Mouse (Mus musculus): ENCODE results near the gene Adig.
A peak's percentile ranks its signal among the peaks of the same experiment; 100 is the strongest.

The Adig gene

GRCm38 (mm10) chr2:158501836-158502812 lies at the start of gene Adig:
Adig (plus strand) TSS chr2:158502612.
- DNase-seq: no peak

DNA sequence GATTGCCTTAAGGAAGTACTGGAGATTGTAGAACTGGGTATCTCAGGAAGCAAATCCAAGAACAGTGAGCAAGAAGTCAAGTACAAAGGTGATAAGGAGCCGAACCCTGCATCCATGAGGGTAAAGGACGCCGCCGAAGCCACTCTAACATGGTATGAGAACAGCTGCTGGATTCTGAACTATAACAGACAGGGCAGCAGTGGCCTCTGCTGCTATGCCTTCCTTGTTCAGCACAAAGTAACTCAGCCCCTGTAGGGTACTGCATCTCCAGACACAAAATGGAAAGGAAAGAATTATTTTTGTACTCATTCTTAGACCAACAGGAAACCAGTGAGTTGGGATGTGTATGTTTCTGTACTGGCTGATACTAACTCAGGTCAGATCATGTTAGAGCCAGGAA lies 46.0 kb upstream of the Adig start:
- no peak for DNase-seq

DNA sequence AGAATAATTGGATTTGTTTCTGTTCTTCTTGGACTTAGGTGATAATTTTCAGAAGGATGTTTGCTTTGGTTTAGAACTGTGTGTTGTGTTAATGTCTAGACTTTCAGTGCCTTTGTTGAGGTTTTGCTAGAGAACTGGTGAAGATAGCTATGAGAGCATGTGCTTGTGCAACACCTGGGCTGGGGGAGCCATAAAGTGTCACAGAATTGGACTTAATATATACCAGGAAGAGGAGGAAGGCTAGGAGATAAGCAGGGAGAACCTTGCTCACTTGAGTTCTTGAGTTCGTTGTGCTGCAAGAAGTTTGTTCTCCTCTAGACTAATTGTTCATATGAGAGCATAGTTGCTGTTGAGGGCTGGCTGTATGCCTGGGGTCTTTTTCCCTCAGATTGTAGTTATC lies 44.8 kb upstream of the Adig start:
- DNase-seq: no peak

- DNase-seq: no peak
Observed at GRCm38 (mm10) chr2:158462450-158462849, 40.0 kb upstream of the Adig start.

DNA sequence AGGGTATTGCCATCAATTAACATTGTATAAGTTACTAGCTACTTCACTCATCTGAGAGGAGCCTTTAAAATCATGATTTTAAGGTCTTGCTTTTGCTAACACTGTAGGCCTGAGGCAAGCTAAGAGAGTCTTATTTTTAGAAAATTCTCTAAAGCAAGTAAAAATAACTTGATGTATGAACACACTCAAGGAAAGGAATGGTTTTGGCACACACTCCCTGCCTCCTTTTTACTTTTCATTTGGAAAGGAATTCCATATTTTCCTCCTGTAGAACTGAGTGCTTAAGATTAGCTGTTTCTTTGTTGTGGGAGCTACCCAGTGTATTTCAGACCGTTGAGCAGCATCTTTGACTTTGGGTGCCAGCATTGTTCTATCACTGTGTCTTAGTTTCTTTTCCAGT lies 28.3 kb upstream of the Adig start:
- DNase-seq: no peak

DNA sequence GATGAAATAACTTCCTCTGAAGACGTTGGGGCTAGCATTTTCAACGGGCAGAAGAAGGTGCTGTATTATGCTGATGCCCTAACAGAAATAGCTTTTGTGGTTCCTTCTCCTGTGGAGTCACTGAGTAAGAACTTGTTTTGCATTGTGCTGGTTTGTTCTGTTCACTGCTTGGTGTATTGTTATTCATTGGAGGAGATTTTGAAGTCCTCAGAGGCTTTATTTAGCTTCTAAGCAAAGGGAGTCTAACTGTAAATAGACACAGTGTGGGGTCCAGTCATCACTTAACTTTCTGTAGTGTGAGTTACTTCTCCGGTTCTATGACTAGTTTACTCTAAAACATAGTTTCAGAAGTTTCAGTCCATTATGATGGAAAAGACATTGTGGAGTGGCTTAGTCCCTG lies 24.8 kb upstream of the Adig start:
- DNase-seq: no peak

DNA sequence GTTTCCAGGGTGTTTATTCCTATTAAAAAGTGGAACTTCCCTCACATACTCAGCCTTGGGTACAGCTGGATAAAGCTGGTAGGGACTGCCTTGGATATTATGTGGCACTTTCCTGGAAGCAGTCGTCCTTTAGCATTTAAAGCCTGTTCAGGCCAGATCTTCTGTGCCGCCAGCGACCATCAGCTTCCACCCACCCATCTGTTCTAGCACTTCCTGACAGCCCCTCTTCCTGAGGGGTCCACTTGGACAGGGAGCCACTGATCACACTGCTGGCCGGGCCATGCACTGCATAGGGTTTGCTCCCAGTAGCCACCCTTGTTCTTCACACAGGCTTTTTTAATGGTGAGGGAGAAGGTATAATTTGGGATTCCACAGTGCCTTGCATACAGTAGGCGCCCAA lies 4.0 kb upstream of the Adig start:
- no peak for DNase-seq

DNA sequence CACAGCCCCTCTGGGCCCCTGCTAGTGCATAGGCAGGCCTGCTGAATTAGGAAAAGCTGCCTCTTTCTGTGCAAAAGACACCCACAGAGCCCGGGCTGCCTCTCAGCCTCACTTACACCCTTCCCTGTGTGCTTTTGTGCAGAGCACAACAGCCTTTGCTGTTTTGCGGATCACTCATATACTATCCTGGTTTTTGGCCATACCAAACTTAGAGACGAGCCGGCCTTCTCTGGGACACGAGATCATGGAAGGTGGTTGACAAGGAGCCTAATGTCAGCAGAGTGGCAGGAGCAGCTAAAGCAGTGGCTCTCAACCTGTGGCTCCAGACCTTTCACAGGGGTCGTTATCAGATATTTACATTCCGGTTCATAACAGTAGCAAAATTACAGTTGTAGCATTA lies 814 bp downstream of the Adig start:
- DNase-seq: no peak

GRCm38 (mm10) chr2:158503671-158504070 lies 1.3 kb downstream of the Adig start:
- no peak for DNase-seq

DNA sequence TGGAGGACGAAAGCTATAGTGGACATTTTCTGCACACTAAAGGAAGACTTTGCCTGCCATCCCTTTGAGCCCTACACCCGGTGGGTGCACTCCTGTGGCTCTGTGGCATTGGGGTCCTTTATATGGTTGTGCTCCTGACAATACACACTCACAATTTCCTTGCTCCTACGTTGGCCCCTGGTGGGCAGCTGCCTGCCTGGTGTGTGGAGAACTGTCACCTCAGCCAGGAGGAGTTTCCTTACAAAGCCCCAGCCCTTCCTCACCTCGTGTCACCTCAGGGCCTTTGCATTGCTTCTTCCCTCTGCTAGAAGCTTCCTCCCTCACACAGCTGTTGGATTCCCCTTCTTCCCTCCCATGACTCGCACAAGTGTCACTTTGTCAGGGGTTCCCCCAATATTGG lies 4.1 kb downstream of the Adig start:
- no peak for DNase-seq

DNA sequence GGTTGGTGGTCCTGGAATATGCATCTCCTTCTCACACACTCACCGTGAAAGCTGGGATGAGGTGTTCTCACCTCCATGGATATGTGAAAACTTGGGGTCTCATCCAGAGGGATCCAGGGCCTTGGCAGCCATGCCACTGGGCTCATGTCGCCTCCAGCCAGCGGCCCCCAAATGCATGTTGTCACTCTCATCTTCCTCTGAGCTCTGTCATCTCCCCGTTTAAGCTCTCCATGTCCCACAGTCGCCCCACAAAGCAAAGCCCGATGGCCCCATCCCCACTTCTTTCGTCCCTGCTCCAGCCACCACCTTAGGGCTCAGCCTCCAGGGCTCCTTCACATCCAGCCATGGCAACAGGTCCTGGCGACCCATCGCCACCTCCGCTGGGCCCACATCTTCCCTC lies 4.6 kb downstream of the Adig start:
- DNase-seq: no peak

GRCm38 (mm10) chr2:158510665-158511064 lies 8.3 kb downstream of the Adig start:
- peak; percentile 10 for DNase-seq

- DNase-seq: no peak
Observed at GRCm38 (mm10) chr2:158512528-158512927, 10.1 kb downstream of the Adig start, which contains the start of gene Arhgap40. Arhgap40 (plus strand) TSS chr2:158512796.

GRCm38 (mm10) chr2:158513821-158514336 lies 11.5 kb downstream of the Adig start:
- peak; percentile 49 for DNase-seq

- no peak for DNase-seq
Observed at GRCm38 (mm10) chr2:158518583-158518982, 16.2 kb downstream of the Adig start.

GRCm38 (mm10) chr2:158519071-158519470 lies 16.7 kb downstream of the Adig start:
- no peak for DNase-seq

GRCm38 (mm10) chr2:158519800-158520199 lies 17.4 kb downstream of the Adig start:
- DNase-seq: no peak

- DNase-seq: no peak
Observed at GRCm38 (mm10) chr2:158523060-158523459, 20.6 kb downstream of the Adig start.

- no peak for DNase-seq
Observed at GRCm38 (mm10) chr2:158524129-158524860, 21.9 kb downstream of the Adig start.

- DNase-seq: peak; percentile 81
Observed at GRCm38 (mm10) chr2:158534090-158534489, 31.7 kb downstream of the Adig start.

- DNase-seq: no peak
Observed at GRCm38 (mm10) chr2:158534559-158534958, 32.1 kb downstream of the Adig start.

DNA sequence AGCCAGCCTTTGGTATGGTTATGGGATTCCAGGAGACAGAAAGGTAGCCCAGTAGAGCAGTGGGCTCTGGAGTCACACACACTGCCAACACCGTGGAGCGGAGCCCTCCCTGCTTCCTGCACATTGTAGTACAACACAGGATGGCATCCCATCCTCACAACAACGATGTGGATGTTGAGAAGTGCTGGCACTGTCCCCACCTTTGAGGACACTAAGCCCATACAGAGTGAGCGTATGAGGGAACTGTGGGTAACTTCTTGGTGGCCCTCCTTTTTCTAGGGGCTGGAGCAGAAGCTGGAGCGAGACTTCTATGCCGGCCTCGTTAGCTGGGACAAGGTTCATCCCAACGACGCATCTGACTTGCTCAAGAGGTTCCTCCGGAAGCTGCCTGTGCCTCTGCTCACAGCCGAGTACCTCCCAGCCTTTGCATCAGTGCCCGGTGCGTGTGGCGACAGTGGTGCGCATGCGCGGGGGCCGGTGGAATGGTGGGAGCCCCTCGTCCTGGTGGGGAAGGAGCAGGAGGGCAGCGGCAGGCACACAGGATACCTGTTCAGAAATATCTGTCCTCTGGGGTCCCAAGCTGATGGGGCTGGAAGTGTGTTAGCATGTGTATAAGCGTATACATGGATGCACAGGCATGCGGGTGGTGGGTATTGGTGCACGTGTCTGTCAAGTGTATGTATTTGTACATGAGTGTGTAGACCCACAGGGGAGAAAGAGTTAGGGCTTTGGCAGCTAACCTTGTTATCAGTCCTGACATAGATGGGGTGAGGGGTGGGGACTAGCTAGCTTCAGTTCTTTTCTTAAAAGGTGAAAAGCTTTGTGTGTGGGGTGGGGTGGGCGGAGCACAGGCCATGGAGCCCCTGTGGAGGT lies 37.3 kb downstream of the Adig start:
- peak; percentile 65 for DNase-seq

DNA sequence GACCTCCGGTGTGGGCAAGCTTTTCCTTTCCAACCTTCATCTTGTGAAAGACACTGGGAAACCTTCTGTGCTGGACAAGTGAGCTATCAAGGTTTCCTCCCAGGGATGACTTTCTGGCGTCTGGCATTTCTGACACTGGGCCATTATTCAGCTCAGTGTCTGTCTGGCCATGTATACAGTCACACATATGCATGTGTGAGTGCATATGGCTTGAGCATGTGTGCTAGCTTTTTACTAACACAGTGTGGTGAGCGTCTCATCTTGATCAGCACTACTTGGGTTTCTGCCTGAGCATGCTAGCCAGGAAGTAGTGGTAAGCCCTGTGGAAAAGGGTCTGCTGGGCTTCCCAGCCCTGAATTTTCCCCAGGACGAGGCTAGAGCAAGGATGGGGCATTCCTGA lies 38.9 kb downstream of the Adig start:
- no peak for DNase-seq
